Mouse (Mus musculus) E14TG2a.4 (cell line): ENCODE data around the gene Hspg2.

ENCODE experiments used
- CTCF ChIP-seq: conservative IDR thresholded peaks from 2 replicates; pipeline ENCODE4 v1.5.1; 2014; ENCODE audit warnings: low read length
- NANOG ChIP-seq: IDR thresholded peaks from 2 replicates; pipeline ENCODE4 v1.6.1; 2014; ENCODE audit warnings: borderline replicate concordance, low read length, mixed read lengths
- POU5F1 ChIP-seq: IDR thresholded peaks from 2 replicates; pipeline ENCODE4 v1.6.1; 2014; ENCODE audit warnings: low read length, borderline replicate concordance

DNA sequence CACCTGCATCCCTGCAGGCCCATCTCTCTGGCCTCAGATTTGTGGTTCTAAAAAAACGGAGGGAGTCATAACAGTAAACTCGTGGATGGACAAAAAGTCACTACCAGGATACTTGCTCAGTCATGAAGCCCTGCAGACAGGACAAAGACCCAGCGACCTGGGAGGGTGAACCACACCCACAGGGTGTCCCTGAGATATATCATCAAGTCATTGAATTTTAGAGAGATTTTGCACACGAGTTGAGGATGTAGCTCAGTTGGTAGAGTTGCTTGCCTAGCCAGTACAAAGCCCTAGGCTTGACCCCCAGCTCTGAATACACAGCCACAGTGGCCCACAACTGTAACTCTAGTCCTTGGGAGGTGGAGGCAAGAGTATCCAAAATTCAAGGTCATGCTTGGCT, 7.4 kb upstream of the Hspg2 start:
- TF ChIP-seq CTCF (no peak), POU5F1 (no peak), NANOG (no peak; the same call in 1 of the 2 replicates)
